Mouse (Mus musculus): ENCODE measurements around the gene Src. TPM values are rescaled to one million over a fixed set of nuclear protein-coding genes. Genes with fewer than 3 reads are reported as not detected.

Gene Src
- polyA plus RNA-seq, 1 experiment from 2014 or later: 16.4 TPM

DNA sequence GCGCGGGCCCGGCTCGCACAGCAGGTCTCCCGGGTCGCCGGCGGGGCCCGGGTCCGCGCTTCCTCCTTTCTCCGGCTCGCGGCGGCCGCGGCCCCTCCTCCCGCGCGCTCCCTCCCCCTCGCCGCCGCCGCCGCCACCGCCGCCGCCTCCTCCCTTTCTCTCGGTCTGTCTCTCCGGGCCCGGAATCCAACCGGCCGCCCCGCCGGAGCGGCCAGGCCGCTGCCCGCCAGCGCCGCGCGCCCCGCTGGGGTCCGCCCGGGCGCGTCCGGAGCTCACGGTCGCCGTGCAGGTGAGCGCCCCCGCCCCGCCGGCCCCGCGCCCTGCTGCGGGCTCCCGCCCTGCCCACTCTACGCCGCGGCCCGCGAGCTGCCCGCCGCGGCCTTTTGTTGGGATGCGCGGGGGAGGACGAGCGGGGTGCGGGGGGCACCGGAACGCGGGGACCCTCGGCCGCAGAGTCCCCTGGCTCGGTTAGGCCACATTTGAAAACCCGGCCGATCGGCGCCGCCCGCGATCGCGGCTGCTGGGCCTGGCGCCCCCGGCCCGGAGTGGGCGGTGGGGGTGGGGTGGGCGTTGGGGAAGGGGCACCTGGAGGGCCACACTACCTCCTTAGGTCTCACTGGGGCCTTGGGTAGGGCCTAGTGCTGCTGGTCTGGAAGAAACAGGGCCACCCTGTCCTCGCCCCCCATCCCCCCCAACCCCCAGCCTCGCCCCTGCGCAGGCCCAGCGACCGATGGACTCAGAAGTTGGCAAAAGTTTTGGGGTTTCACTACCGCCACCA is 6.1 kb downstream of the Src start:
- peak; percentile 58 for DNase-seq (ENCODE audit: low spot score)
- WGBS: 5% methylated on average over 27 of the region's 98 CpGs
- peak overlapping the region; percentile 97 for H3K27ac ChIP-seq (ENCODE audit: low read length)
- peak overlapping the region; percentile 78 for H3K4me3 ChIP-seq (ENCODE audit: low read depth, low read length)
- peaks cover 14% of the 10 kb centered on the region; the same call in 1 of the 2 replicates for H3K4me1 ChIP-seq (ENCODE audit: insufficient read depth, low read depth, low read length)
- no peaks in the 10 kb centered on the region for H3K9me3 ChIP-seq (ENCODE audit: low read length)
- H3K9ac ChIP-seq (replicated peaks; ENCODE audit: low read depth): peak overlapping the region; percentile 98
- H3K27me3 ChIP-seq (replicated peaks; ENCODE audit: insufficient read depth, low read length): no peaks in the 10 kb centered on the region
- H3K36me3 ChIP-seq (ENCODE audit: insufficient read depth, low read length): 0 out of 2 replicates have a peak, but pooled peaks cover 3% of the 10 kb centered on the region
- ATAC-seq: 0 out of 2 replicates have a peak, but pooled peaks have one; percentile 1
- H3K4me2 ChIP-seq (replicated peaks; ENCODE audit: low read depth, low read length): peak overlapping the region; percentile 91
- TF ChIP-seq EP300 (IDR thresholded peaks at IDR 0.05): no peak
- no peak for TF ChIP-seq CTCF (IDR thresholded peaks at IDR 0.05)

DNA sequence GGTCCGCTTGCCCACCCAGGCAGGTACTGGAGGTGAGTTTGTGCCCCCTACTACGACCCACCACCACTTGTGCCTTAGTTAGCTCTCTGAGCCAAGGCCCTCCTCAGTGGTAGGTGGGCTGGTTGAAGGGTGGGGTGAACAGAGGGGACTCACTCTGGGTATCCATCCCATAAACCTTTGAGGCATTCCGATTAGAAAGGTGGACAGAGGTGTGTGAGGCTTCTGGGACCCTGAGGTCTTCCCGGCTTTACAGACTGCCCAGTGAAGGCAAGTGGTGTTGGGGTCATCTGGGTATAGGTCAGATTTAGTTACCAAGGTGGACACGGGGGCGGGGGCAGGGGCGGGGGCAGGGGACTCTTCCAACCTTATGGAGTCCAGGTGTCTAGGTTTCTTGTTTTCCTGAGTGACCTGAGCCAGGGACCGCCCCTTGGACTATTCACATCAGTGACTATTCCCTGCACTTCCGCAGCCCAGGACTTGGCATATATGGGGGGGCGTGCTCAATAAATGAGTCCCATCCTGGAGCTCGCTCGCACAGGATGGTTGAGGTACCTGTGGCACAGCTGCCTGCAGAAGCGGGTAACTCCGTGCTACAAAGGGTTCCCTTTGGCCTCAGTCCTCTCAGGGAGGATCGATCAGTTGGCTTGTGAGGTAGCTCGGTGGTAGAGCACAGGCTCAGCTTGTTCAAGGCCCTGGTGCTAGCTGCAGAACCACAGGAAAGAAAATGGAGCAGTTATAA is 6.8 kb downstream of the Src start:
- Histone ChIP-seq H3K27ac (ENCODE audit: low read length) (peak overlapping the region; percentile 97), H3K4me1 (ENCODE audit: insufficient read depth, low read depth, low read length) (peaks cover 14% of the 10 kb centered on the region; the same call in 1 of the 2 replicates), H3K4me2 (replicated peaks; ENCODE audit: low read depth, low read length) (peak overlapping the region; percentile 91), H3K9ac (replicated peaks; ENCODE audit: low read depth) (peak overlapping the region; percentile 98), H3K4me3 (ENCODE audit: low read depth, low read length) (peak overlapping the region; percentile 78), H3K9me3 (ENCODE audit: low read length) (no peaks in the 10 kb centered on the region), H3K27me3 (replicated peaks; ENCODE audit: insufficient read depth, low read length) (no peaks in the 10 kb centered on the region), H3K36me3 (ENCODE audit: insufficient read depth, low read length) (0 out of 2 replicates have a peak, but pooled peaks cover 3% of the 10 kb centered on the region)
- TF ChIP-seq CTCF (IDR thresholded peaks at IDR 0.05) (no peak), EP300 (IDR thresholded peaks at IDR 0.05) (no peak)
- ATAC-seq: no peak
- peak; percentile 59 for DNase-seq (ENCODE audit: low spot score)
- 51% methylated on average over 16 of the region's 16 CpGs for WGBS

DNA sequence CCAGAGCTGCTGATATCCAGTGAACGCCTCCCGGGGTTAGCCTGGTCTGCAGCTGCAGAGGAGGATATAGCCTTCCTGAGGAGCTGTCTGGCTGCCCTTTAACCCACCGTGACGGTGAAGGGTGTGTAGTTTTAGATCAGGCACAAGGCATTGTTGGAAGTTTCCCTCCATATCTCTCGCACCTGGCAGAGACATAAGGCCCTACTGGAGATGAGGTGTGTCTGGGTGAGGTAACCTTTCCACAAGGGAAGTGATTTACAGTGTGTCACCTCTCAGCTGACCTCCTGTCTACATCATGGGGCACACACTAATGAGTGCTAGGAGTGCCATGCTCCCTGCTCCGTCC is 7.4 kb downstream of the Src start:
- DNase-seq (ENCODE audit: low spot score) (no peak), ATAC-seq (no peak)
- no peak for TF ChIP-seq EP300 (IDR thresholded peaks at IDR 0.05)
- TF ChIP-seq CTCF (IDR thresholded peaks at IDR 0.05): no peak
- H3K4me3 ChIP-seq (ENCODE audit: low read depth, low read length): no peak overlapping the region
- no peaks in the 10 kb centered on the region for H3K27me3 ChIP-seq (replicated peaks; ENCODE audit: insufficient read depth, low read length)
- 0 out of 2 replicates have a peak, but pooled peaks cover 3% of the 10 kb centered on the region for H3K36me3 ChIP-seq (ENCODE audit: insufficient read depth, low read length)
- 63% methylated on average over 6 of the region's 6 CpGs for WGBS
- H3K9me3 ChIP-seq (ENCODE audit: low read length): no peaks in the 10 kb centered on the region
- H3K4me1 ChIP-seq (ENCODE audit: insufficient read depth, low read depth, low read length): peaks cover 14% of the 10 kb centered on the region; the same call in 1 of the 2 replicates
- H3K4me2 ChIP-seq (replicated peaks; ENCODE audit: low read depth, low read length): peak overlapping the region; percentile 91
- peak overlapping the region; percentile 97 for H3K27ac ChIP-seq (ENCODE audit: low read length)
- no peak overlapping the region for H3K9ac ChIP-seq (replicated peaks; ENCODE audit: low read depth)

DNA sequence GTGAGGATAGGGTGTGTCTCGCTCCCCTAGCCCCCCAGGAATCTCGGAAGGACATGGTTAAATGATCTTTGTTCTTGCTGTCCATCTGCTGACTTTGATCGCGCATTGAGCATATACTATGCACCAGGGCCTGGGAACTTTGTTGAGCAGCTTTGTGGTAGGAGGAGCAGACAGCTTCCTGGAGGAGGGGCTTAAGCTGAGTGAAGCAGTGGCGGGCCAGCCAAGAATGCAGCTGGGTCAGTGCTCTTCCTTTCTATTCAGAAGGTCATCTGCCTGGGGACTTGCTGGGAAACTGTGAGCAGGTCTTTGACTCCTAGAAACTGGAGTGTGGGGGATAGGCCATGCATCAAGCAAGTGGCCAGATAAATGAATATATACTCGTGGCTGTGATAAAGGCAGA is 7.9 kb downstream of the Src start:
- Histone ChIP-seq H3K36me3 (ENCODE audit: insufficient read depth, low read length) (0 out of 2 replicates have a peak, but pooled peaks cover 3% of the 10 kb centered on the region), H3K27me3 (replicated peaks; ENCODE audit: insufficient read depth, low read length) (no peaks in the 10 kb centered on the region), H3K4me1 (ENCODE audit: insufficient read depth, low read depth, low read length) (peaks cover 14% of the 10 kb centered on the region; the same call in 1 of the 2 replicates), H3K4me3 (ENCODE audit: low read depth, low read length) (no peak overlapping the region), H3K9me3 (ENCODE audit: low read length) (no peaks in the 10 kb centered on the region), H3K9ac (replicated peaks; ENCODE audit: low read depth) (no peak overlapping the region), H3K4me2 (replicated peaks; ENCODE audit: low read depth, low read length) (0 out of 2 replicates have a peak overlapping the region, but pooled peaks have one; percentile 11), H3K27ac (ENCODE audit: low read length) (peak overlapping the region; percentile 97)
- TF ChIP-seq CTCF (IDR thresholded peaks at IDR 0.05): no peak
- no peak for TF ChIP-seq EP300 (IDR thresholded peaks at IDR 0.05)
- ATAC-seq (no peak), DNase-seq (ENCODE audit: low spot score) (peak; percentile 73)
- WGBS: 59% methylated on average over 6 of the region's 6 CpGs

DNA sequence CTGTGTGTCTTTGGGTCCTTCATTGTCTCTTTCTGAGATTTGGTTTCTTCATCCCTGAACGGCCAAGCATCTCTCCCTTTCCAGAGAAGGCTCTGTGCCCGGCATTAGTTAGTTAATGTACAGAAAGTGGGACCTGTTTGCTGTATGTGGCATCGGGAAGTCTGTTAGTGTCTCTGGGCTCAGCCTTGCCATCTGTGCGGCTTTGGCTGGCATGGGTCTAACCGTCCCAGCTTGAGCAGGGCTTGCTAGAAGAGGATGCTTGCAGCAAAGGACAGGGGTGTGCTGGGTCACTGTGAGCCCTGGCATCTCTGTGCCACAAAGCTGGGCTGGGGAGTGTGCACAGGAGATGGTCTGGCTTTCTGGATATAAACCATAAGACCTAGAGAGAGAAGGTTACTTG is 8.9 kb downstream of the Src start:
- 89% methylated on average over 5 of the region's 5 CpGs for WGBS
- no peak for TF ChIP-seq CTCF (IDR thresholded peaks at IDR 0.05)
- TF ChIP-seq EP300 (IDR thresholded peaks at IDR 0.05): no peak
- no peak overlapping the region for H3K4me3 ChIP-seq (ENCODE audit: low read depth, low read length)
- H3K9me3 ChIP-seq (ENCODE audit: low read length): no peaks in the 10 kb centered on the region
- H3K36me3 ChIP-seq (ENCODE audit: insufficient read depth, low read length): 0 out of 2 replicates have a peak, but pooled peaks cover 3% of the 10 kb centered on the region
- H3K9ac ChIP-seq (replicated peaks; ENCODE audit: low read depth): no peak overlapping the region
- no peak for DNase-seq (ENCODE audit: low spot score)
- H3K4me2 ChIP-seq (replicated peaks; ENCODE audit: low read depth, low read length): no peak overlapping the region
- no peak for ATAC-seq
- peaks cover 14% of the 10 kb centered on the region; the same call in 1 of the 2 replicates for H3K4me1 ChIP-seq (ENCODE audit: insufficient read depth, low read depth, low read length)
- no peak overlapping the region for H3K27ac ChIP-seq (ENCODE audit: low read length)
- H3K27me3 ChIP-seq (replicated peaks; ENCODE audit: insufficient read depth, low read length): no peaks in the 10 kb centered on the region
